Mouse (Mus musculus) intestine, postnatal 0 days (tissue): ENCODE results near the gene Ly6c2. TPM values are rescaled to one million over a fixed set of nuclear protein-coding genes. Genes with fewer than 3 reads are reported as not detected.
"Not testable (repeated sequence)": the region's sequence is repeated elsewhere in the genome, so short reads cannot be mapped to it uniquely, and the experiment has no call there.

Source experiments
- ATAC-seq: fragments of 200-750 bp; cut with Nextera tagmentation; 2 replicates; pipeline ENCODE4 v1.8.0; 2017; ENCODE audit warnings: mild to moderate bottlenecking, moderate TSS enrichment, moderate library complexity
- H3K27ac ChIP-seq: fragments of 300-500 bp; sonication (generic); 2 replicates; pipeline ENCODE4 v1.5.1; 2014; ENCODE audit warnings: mild to moderate bottlenecking, low read depth, low read length, moderate library complexity
- H3K27me3 ChIP-seq: fragments of 300-500 bp; sonication (generic); replicated peaks from 2 replicates; pipeline ENCODE4 v1.6.1; 2014; ENCODE audit warnings: low read length, mixed read lengths; ENCODE audit not compliant: control insufficient read depth, insufficient read depth
- H3K36me3 ChIP-seq: fragments of 300-500 bp; sonication (generic); 2 replicates; pipeline ENCODE4 v1.6.1; 2014; ENCODE audit warnings: mild to moderate bottlenecking, moderate library complexity; ENCODE audit not compliant: control insufficient read depth, insufficient read depth
- H3K4me1 ChIP-seq: fragments of 300-500 bp; sonication (generic); replicated peaks from 2 replicates; pipeline ENCODE4 v1.6.1; 2014; ENCODE audit warnings: antibody characterized with exemption, low read length, mixed read lengths; ENCODE audit not compliant: control insufficient read depth, insufficient read depth
- H3K4me2 ChIP-seq: fragments of 300-500 bp; sonication (generic); replicated peaks from 2 replicates; pipeline ENCODE4 v1.6.1; 2014; ENCODE audit warnings: low read depth, mild to moderate bottlenecking, moderate library complexity
- H3K4me3 ChIP-seq: fragments of 300-500 bp; sonication (generic); 2 replicates; pipeline ENCODE4 v1.5.1; 2014; ENCODE audit warnings: low read depth, low read length
- H3K9ac ChIP-seq: fragments of 300-500 bp; sonication (generic); 2 replicates; pipeline ENCODE4 v1.6.1; 2014; ENCODE audit warnings: mild to moderate bottlenecking, low read depth, low read length
- H3K9me3 ChIP-seq: fragments of 300-500 bp; sonication (generic); 2 replicates; pipeline ENCODE4 v1.6.1; 2016; ENCODE audit warnings: mixed run types; ENCODE audit not compliant: control insufficient read depth
- CTCF ChIP-seq: sonication (generic); IDR thresholded peaks from 2 replicates; pipeline ENCODE4 v1.5.1; 2016; ENCODE audit warnings: low read depth, mild to moderate bottlenecking, control low read depth, antibody characterized with exemption, moderate library complexity
- WGBS: fragments of 180-500 bp; shearing (Covaris S2); extraction: QIAGEN DNeasy Blood & Tissue Kit; methylation state at CpG from one replicate; pipeline ENCODE4 v1.1.7; 2014; 5-methylcytosine and 5-hydroxymethylcytosine counted together
- polyA plus RNA-seq: library from polyadenylated mRNA; unstranded; fragments of >200 nt; fragmentation: Nextera tagmentation; extraction: Ambion mirVana; gene quantifications from 2 replicates; pipeline ENCODE4 v1.2.1, GENCODE M21; 2015

Gene Ly6c2
- polyA plus RNA-seq, 1 experiment from 2014 or later: 0.95 TPM

DNA sequence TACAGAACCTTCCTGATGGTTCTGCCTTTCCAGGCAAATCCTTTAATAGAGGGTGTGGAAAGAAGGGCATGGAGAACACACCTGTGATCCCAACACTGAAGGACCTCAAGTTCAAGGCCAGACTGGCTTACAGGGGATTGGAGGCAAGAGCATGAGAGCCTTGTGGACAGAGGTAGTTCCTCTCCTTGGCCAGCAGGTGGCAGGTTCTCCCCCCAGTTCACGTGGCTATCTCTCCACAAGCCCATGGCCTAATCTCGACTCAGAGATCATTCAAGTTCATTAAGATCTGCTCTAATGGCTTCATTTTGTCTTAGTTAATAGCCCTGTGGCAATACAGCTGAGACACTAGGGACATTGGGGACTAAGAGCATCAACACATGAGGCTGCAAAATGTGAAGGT lies 8.3 kb upstream of the Ly6c2 start:
- no peaks in the 10 kb centered on the region for H3K36me3 ChIP-seq
- H3K4me2 ChIP-seq: no peak overlapping the region
- H3K9ac ChIP-seq: no peak overlapping the region
- ATAC-seq: no peak
- no peak overlapping the region for H3K27ac ChIP-seq
- 15% methylated on average over 2 of the region's 2 CpGs for WGBS
- no peaks in the 10 kb centered on the region for H3K9me3 ChIP-seq
- H3K4me1 ChIP-seq: no peaks in the 10 kb centered on the region
- no peaks in the 10 kb centered on the region for H3K27me3 ChIP-seq
- no peak overlapping the region for H3K4me3 ChIP-seq
- peak; percentile 81 for TF ChIP-seq CTCF

DNA sequence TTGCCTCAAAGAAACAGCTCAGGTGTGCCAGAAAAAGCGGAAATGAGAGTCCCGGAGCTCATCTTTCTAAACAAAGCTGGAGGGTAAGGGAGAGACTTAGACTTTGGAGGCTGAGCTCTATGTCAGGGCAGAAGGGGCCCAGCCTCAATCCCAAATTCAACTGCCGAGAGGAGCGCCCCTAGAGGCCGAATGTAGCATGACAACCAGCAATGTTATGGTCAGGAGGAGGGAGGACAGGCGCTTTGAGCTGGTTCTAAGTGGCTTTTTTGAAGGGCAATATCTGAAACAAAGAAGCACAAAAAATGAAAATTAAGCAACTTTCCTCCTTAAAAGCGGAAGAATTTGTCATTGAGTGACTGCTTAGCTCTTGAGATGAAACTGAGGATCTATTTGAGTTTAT lies 7.0 kb upstream of the Ly6c2 start:
- not testable (repeated sequence) for H3K9me3 ChIP-seq, H3K27ac ChIP-seq, H3K4me3 ChIP-seq, H3K36me3 ChIP-seq, H3K4me1 ChIP-seq, H3K27me3 ChIP-seq, H3K9ac ChIP-seq, H3K4me2 ChIP-seq, ATAC-seq
- peak; percentile 67 for TF ChIP-seq CTCF
- WGBS: 20% methylated on average over 5 of the region's 7 CpGs

DNA sequence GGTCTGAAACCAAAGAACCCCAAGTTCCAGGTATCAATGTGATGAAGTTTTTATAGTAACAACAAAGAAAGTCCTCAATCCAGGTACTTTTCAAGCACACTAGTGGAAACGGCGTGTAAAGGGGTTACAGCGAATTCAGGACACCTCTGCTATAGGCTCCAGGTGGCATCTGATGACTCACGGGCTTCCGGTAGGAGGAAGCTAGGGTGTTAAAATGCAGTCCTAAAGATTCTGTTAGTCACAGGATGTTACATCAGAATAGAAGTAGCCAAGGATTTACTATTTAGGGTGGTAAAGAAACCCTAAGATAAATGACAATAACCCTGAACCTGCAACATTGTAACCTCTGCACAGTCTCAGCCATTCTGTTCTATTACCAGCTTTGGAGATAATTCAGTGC lies 5.7 kb upstream of the Ly6c2 start:
- not testable (repeated sequence) for H3K9ac ChIP-seq, H3K27ac ChIP-seq, H3K4me2 ChIP-seq, ATAC-seq, H3K4me1 ChIP-seq, H3K27me3 ChIP-seq, H3K9me3 ChIP-seq, H3K4me3 ChIP-seq, H3K36me3 ChIP-seq
- 86% methylated on average over 5 of the region's 5 CpGs for WGBS

DNA sequence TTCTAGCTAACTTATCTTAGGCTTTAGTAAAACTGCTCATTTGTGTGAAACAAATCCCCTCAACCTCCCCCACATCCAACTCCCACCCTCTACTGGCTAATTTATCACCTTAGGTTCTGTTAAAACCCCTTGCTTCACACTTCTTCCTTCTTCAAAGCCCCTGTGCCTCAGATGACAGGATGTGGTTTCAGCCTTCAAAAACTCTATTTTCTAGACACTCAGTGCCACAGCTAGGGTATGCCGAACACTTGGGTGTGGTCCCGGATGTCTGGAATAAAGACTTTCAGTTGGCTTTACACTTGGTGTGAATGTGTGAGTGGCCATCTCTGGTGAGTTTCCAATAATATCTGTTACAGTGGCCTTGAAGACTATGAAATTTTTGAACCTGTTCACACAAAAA lies 4.8 kb upstream of the Ly6c2 start:
- H3K9ac ChIP-seq: no peak overlapping the region
- H3K9me3 ChIP-seq: no peaks in the 10 kb centered on the region
- no peak for ATAC-seq
- H3K4me1 ChIP-seq: no peaks in the 10 kb centered on the region
- no peak overlapping the region for H3K27ac ChIP-seq
- H3K4me2 ChIP-seq: no peak overlapping the region
- no peak overlapping the region for H3K4me3 ChIP-seq
- no peak for TF ChIP-seq CTCF
- no peaks in the 10 kb centered on the region for H3K27me3 ChIP-seq
- WGBS: 88% methylated on average over 2 of the region's 2 CpGs
- H3K36me3 ChIP-seq: no peaks in the 10 kb centered on the region

DNA sequence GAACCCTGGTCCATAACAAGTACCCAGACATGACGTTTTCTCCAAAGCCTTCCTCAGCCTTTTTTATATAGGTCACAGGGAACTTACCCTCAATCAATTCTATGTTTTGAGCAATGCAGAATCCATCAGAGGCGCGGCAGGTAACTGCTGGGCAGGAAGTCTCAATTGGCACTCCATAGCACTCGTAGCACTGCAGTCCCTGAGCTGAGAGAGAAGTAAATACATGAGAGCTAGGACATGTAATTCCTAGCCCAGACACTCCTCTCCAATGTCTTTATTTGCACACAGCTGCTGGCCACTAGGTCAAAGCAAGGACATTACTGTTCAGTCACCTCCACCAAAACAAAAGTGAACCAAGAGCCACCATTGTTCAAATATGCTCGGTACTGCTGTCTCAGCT lies 1.3 kb downstream of the Ly6c2 start:
- not testable (repeated sequence) for H3K4me2 ChIP-seq, ATAC-seq, H3K4me3 ChIP-seq, H3K27ac ChIP-seq, H3K4me1 ChIP-seq, H3K9me3 ChIP-seq, H3K36me3 ChIP-seq, H3K9ac ChIP-seq, H3K27me3 ChIP-seq
- 56% methylated on average over 2 of the region's 5 CpGs for WGBS

DNA sequence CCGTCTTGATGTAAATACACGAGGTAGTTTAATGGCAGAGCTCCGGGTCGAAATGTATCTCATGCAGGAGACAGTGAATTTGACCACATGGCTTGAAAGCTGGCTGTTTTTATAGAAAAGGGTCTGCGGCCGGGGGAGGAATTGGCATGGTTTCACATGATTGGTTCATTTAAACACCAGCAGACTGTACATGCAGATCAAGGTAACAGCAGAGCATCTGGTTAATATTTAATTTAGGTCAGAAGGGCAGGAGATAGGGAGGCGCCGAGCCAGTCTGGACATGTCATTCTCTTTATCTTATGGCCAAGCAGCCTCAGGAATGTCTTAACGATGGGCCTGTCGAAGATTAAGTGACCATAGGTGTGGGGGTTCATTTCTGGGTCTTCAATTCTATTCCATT lies 12.5 kb downstream of the Ly6c2 start:
- Histone ChIP-seq H3K4me2 (no peak overlapping the region), H3K9ac (no peak overlapping the region), H3K36me3 (no peaks in the 10 kb centered on the region), H3K4me1 (no peaks in the 10 kb centered on the region), H3K4me3 (no peak overlapping the region), H3K27me3 (no peaks in the 10 kb centered on the region), H3K27ac (no peak overlapping the region), H3K9me3 (no peaks in the 10 kb centered on the region)
- no peak for TF ChIP-seq CTCF
- ATAC-seq: no peak
- 63% methylated on average over 10 of the region's 10 CpGs for WGBS

DNA sequence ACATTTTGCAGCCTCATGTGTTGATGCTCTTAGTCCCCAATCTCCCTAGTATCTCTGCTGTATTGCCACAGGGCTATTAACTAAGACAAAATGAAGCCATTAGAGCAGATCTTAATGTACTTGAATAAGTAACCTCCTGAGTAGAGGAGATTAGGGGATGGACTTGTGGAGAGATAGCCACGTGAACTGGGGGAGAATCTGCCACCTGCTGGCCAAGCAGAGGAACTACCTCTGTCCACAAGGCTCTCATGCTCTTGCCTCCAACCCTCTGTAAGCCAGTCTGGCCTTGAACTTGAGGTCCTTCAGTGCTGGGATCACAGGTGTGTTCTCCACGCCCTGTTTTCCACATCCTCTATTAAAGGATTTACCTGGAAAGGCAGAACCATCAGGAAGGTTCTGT lies 23.7 kb downstream of the Ly6c2 start:
- H3K36me3 ChIP-seq, H3K4me1 ChIP-seq, H3K27me3 ChIP-seq, H3K27ac ChIP-seq, H3K9ac ChIP-seq, H3K4me2 ChIP-seq, H3K9me3 ChIP-seq, H3K4me3 ChIP-seq, ATAC-seq: not testable (repeated sequence)
- 11% methylated on average over 2 of the region's 2 CpGs for WGBS
- TF ChIP-seq CTCF: peak; percentile 71
